Mouse (Mus musculus) small intestine, adult 2 months (tissue): ENCODE data around the gene Anks1.

Experiments used
- CTCF ChIP-seq: fragments of 200-500 bp; IDR thresholded peaks from 2 replicates; pipeline ENCODE4 v1.5.1; 2012; ENCODE audit warnings: low read depth, mild to moderate bottlenecking, control low read depth, inconsistent platforms, low read length, moderate library complexity, mixed read lengths; ENCODE audit not compliant: insufficient replicate concordance, insufficient read length; ENCODE audit errors: extremely low read depth
- POLR2A ChIP-seq: fragments of 200-500 bp; IDR thresholded peaks from 2 replicates; pipeline ENCODE4 v1.6.1; 2012; ENCODE audit warnings: low read depth, mild to moderate bottlenecking, control low read depth, inconsistent platforms, low read length, moderate library complexity

- TF ChIP-seq POLR2A: no peak
- TF ChIP-seq CTCF: peak; percentile 31; the same call in 1 of the 2 replicates
These were observed 60.3 kb downstream of the Anks1 start for GRCm38 (mm10) chr17:27969365-27969764.
